Mouse (Mus musculus): ENCODE data around the gene Stag1.
"Not testable (repeated sequence)": the region's sequence is repeated elsewhere in the genome, so short reads cannot be mapped to it uniquely, and the experiment has no call there.

Gene Stag1

DNA sequence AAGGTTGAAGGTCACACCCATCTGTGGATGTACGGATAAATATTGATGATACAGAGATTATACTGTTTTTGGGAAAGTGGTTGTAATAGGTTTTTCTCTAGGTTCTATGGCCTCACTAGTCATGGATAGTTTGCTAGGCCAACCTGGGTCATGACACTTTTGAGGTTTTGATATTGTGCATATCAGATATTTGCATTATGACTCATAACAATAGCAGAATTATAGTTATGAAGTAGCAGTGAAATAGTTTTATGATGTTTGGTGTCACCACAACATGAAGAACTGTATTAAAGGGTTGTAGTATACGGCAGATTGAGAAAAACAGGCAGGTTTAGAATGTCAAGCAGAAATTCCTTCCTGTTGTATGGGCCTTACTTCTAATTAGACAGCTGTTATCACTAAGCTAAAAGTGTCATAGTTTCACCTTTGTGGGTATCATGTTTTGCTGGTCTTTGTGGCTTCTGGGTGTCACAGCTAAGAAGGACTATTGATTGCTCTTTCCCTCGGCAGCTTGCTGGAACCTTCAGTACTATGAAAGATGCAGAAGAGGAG, 92.2 kb downstream of the Stag1 start:
- no peak for DNase-seq

DNA sequence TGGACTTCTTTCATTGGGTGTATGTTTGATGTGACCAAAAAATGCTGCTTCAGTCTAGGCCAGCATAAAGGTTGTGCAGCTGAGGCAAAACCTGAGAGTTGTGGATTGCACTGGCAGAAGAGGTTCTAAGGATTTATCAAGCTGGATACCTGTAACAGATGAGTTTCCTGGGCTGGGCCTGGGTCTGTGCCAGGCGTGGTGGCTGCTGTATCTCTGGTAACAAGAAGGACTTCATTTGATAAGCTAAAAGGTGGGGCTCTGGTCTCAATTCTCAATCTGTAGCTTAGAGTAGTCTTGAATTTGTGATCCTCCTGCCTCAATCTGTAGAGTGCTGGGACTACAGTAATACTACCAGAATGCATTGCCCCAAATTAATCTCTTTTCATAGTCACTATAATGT, 94.6 kb downstream of the Stag1 start:
- no peak for DNase-seq

DNA sequence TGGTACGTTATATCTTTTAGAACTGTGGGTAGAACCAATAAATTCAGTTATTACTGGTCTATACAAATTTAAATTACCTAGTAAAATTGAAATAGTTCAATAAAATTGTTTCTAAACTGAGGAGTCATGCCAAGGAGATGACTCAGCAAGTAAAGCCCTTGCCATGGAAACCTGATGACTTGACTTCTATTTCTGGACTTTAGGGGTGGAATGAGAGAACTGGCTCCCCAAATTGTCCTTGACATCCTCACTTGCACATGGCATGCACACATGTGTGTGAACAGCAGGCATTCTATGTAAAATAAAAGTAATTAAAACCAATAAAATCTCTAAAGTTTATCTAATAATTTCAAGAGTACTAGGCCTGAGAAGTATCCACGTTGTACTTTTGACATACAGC, 98.9 kb downstream of the Stag1 start:
- no peak for DNase-seq

DNA sequence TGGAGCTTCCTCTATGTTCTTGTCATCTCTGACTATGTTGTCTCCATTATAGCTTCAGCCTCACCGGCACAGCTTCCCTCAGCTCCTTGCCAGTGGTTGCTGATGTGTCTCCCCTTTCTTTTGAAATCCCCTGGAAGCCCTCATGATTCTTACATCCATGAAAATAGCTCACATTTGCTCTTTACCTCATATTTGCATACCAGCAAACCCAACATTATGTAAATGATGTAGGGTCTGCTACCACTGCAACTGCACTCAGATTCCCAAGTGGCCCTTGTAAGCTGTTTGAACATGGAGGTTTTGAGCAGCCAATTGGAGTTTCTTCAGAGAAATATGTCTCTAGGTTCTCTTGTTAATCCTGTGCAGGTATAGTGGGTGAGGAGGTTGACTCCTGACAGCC, 110.0 kb downstream of the Stag1 start:
- DNase-seq, result no peak

DNA sequence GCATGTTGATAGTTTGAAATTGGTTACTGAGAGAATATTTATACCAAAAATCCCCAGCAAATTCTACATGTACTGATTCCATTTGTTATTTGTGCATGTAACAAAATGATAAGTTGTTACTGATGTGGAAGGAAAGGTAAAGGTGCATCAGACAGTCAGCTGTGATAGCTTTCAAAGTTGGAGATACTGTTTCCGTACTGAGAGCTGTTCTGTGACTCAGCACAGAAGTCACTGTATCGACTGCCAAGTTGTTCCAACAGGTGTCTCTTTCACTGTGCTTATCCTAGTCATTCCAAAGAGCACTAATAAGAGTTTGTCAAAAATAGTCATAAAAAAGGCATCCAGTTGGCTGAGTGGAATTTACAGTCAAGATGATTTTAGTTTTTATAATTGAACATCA, 114.1 kb downstream of the Stag1 start:
- no peak for DNase-seq

DNA sequence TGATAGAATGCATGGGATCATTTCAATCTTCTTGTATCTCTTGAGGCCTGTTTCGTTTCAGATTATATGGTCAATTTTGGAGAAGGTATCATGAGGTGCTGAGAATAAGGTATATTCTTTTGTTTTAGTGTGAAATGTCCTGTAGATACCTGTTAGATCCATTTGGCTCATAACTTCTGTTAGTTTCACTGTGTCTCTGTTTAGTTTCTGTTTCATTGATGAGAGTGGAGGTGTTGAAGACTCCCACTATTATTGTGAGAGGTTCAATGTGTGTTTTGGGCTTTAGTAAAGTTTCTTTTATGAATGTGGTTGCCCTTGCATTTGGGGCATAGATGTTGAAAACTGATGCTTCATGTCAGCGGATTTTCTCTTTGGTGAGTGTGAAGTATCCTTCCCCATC, 127.2 kb downstream of the Stag1 start:
- not testable (repeated sequence) for DNase-seq

DNA sequence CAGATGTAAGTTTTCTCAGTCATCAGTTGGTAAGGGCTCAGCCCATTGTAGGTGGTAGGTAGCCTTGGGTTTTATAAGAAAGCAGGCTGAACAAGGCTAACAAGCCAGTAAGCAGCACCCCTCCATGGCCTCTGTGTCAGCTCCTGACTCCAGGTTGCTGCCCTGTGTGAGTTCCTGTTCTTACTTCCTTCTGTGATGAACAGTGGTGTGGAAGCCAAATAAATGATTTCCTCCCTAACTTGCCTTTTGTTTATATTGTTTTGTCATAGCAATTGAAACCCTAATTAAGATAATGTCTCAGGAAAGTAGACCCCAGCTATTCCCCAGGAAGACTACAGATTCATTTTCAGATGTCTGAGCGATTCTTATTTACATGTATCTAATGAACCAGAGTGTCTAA, 134.2 kb downstream of the Stag1 start:
- DNase-seq, result no peak

DNA sequence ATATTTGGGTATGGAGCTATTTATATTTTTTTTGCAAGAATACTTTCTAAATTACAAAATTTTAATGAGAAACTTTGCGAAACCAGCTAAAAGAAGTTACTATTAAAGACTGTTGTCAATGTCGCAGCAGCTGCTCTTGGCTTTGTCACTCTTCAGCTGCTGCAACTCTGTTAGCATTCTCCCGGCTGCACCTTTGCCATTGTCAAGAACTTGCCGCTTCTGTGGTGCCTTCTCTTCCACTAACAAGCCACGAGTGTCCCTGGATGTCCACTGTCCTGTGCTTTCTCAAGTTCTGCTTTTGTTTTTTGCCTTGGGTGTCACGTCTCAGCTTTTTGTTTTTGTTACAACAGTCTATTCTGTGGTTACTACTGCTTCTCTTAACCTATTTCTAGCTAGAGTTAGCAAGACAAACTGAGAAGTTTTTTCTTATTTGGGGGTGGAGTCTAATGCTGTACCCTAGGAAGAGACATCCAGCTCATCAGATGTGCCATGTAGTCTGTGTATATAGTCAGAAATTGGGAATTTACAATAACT, 136.4 kb downstream of the Stag1 start:
- DNase-seq, result no peak

DNA sequence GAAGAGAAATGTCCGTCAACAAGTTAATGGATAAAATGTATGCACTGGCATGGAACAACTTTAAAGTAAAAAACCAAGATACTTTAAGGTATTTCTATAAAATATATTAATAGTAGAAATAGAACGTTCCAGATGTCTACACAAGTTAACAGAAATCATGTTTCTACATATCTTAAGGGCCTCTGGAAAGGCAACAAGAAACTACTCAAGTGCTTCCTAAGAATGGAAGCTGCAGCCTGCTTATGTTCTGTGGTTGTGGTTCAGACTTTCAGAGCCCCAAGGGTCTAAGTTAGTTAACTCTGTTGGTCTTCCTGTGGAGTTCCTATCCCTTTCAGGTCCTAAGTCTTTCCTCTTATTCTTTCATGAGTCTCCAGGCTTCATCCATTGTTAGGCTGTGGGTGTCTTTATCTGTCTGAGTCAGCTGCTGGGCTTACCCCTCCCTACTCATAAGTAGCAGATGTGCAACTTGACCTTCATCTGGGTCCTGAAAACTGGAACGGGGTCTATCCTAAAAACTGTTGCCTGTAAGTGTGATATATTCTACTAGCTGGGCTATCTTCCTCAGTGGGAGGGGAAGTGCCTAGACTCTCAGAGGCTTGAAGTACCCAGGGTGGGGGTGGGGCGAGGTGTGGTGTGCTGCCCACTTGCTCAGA, 138.5 kb downstream of the Stag1 start:
- DNase-seq, result no peak

DNA sequence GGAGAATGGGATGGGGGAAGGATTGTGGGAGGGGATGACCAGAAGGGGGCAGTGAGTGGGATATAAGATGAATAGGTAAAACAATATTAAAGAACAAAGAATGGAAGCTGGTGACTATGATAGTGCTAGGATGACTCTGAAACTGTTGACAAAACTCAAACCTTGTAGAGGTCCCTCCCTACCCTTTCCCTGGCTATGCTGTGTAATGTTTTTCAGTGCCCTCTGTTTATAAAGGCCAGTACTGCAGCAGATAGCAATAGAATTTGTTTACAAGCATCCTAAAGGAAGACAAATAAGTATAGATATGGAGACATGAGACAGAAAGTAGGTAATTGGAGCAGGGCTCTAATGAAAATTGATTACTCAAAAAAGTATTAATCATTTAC, 139.0 kb downstream of the Stag1 start:
- no peak for DNase-seq

DNA sequence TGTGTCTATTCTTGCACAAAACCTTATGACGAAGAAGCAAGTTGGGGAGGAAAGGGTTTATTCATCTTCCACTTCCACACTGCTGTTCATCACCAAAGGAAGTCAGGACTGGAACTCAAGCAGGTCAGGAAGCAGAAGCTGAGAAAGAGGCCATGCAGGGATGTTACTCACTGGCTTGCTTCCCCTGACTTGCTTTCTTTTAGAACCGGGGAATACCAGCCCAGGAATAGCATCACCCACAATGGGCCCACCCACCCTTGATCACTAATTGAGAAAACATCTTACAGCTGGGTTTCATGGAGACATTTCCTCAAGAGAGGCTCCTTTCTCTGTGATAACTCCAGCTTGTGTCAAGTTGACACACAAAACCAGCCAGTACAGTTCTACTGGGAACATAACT, 179.6 kb downstream of the Stag1 start:
- DNase-seq, result not testable (repeated sequence)

DNA sequence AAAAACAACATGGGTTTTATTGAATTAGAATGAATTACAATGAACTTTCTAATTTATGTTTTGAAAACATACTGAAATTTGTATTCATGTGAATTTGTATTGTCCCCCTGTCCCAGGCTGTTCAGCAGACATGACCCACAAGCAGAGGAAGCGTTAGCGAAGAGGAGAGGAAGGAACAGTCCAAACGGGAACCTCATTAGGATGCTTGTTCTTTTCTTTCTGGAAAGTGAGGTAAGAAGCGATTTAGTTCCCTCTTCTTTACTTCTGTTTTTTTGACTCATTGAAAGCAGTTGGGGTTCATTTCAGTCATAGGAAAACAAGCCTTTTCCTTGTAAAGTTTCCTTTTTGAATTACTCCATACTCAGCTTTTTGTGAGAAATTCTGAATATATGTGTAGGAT, 268.4 kb downstream of the Stag1 start:
- no peak for DNase-seq

DNA sequence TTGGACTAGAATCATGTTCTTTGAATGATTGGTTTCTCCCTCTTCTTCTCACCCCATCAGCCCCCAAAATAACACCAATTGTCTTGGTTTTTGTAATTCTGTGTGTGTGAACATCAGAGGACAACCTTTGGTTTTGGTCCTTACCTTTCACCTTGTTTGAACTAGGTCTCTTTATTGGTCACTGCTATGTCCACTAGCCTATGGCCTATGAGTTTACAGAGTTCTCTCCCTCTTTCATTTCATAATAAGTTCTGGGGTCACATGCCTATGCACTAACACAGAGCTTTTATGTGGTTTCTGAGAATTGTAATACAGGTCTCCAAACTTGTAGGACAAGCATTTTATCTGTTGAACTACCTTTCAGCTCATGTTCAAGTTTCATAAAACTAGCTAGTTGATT, 272.0 kb downstream of the Stag1 start:
- no peak for DNase-seq

DNA sequence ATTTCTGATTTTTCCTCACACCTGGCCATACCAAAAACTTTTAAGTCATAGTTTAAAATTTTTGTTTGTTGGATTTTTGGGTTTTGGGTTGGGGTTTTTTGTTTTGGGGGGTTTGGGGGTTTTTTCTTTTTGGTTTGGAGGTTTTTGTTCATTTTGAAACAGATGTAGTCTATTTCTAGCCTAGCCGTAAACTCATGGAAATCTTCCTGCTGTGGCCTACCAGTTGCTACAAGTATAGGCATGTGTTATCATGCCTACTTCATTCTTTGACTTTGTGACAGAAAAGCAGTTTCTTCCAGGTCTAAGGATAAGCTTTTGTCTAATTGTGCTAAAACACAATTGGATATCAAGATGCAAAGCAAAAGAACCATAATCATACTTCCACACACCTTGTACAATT, 298.5 kb downstream of the Stag1 start:
- no peak for DNase-seq

DNA sequence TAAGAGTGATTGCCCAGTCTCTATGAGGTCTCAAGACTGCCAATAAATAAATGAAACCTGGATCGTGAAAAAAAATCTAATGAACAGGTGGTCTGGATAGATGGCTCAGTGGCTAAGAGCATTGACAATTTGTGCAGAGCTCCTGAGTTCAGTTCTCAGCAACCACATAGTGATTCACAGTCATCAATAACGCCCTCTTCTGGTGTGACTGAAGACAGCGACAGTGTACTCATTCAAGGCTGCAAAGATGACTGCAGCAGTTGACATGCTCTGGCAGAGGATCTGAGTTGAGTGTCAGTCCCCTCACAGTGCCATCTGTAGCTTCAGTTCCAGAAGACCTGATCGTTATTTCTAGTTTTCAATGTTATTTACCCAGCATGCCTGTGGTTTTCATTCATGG, 300.4 kb downstream of the Stag1 start:
- DNase-seq, result no peak

DNA sequence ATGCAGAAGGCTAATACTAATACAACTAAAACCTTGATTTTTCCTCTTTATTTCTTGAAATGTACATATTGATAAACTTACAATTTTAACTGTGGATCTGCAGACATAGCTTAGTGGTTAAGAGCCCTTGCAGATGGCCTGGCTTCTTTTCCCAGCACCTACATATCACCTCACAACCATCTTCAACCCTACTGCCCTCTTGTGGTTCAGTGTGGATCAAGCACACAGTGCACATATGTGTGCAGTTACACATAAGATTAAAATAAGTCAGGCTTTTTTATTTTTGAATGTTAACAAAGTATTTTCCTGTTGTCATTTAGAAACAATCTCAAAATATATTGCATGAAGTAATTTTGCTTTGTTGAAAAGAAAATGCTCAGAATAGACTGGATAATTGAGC, 312.8 kb downstream of the Stag1 start:
- no peak for DNase-seq

DNA sequence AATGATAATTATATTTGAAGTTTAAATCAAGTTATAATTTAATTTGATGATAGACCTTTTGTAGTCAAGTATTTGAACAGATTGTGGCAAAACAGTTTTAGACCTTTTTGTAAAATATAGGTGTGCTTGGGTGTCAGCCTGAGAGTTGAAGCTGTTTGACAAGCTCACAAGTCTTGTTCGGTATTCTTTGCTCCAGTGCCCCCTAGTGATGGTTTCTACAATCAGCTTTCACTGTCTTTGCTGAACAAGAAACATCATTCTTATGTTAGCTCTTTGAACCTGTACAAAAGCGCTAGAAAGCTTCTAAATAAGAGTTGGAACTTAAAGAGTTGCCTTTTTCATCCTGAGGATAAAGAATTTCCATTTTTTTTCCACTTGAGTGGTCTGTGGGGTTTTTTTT, 319.5 kb downstream of the Stag1 start:
- peak in 1 of 2 experiments; percentile 18 for DNase-seq

DNA sequence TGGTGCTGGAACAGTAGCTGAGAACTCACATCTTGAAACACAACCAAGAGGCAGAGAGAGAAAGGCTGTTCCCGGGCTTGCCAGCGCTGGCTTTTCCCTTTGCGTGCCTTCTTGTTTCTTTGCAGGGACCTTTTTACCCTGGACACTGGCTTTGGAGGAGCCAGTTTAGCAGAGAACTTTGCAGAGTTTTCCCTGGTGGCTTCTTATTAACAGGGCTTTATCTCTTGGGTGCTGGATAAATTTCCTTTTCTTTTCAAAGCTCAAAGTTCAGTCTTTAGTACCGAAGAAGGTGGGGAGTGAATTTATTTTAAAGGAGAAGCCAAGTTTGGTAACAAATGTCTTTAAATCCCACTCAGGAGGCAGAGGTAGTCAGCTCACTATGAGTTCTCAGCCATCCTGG, 329.0 kb downstream of the Stag1 start:
- DNase-seq, result no peak

DNA sequence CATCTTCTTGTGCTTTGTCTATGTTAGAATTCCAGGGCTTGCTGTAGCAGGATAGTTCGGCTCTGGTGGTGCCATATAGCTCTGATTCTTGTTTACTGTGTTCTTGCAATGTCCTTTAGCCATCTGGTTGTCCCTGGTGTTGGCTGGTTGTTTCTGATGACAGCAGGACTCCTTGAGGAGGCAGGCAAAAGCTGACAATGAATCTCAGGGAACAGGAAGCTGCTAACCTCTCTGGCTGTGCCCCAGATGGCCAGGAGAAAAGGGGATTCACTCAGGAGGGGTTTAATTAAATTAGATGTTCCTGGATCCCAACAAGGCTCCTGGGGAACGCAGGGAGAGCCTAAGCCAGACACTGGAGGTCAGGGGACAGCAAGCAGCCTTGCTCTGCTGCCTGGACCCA, 344.4 kb downstream of the Stag1 start:
- DNase-seq, result no peak

DNA sequence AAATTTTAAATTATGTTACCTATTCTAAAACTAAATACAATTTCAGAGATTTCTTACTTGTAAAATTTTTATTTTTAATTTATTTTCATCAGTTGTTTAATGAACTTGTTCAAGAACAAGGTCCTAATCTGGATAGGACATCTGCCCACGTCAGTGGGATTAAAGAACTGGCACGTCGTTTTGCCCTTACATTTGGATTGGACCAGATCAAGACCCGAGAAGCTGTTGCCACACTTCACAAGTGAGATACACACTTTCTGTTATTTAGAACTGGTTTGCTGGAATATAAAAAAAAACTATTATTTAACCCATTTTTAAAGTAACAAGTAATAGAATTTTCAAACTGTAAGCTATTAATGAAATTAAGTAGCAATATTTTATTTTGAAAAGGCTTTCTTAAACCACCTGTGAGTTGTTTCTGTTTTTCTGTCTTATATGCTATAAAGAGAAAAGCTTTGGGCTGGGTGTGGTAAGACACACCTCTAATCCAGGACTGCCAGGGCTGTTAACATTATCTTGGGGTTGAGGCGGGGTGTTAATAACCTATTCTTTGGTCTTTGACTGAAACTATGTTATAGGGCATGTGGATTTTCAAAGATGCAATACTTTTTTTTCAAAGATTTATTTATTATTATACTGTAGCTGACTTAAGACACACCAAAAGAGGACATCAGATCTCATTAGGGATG, 347.2 kb downstream of the Stag1 start:
- no peak for DNase-seq

DNA sequence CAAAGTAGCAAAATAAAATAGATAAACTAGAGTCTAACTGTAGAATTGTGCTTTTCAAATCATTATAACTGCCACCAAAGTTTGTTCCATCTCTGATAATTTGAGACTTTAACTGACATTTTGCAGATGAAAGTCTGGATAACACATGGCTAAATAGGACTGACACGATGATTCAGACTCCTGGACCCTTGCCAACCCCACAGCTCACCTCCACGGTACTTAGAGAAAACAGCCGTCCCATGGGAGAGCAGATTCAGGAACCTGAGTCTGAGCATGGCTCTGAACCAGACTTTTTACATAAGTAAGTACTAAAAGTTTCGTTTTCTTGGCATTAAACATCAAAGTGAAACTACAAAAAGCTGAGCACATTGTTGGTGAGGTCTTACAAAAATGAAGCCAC, 353.9 kb downstream of the Stag1 start:
- DNase-seq, result no peak

DNA sequence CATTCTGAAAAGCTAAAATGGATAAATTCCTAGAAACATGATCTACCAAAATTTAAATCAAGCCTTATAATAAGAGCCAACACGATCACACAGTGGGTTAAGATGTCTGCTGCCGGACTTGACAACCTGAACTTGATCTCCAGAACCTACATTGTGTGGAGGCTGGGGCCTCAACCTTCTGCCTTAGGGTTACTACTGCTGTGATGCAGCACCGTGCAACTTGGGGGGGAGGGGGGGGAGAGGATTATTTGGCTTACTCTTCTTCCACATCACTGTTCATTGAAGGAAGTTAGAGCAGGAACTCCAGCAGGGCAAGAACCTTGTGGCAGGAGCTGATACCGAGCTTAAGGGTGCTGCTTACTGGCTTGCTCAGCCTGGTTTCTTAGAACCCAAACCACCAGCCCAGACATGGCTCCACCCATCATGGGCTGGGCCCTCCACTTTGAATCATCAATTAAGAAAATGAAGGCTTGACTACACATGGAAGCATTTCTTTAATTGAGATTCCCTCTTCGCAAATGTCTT, 365.4 kb downstream of the Stag1 start:
- no peak for DNase-seq

DNA sequence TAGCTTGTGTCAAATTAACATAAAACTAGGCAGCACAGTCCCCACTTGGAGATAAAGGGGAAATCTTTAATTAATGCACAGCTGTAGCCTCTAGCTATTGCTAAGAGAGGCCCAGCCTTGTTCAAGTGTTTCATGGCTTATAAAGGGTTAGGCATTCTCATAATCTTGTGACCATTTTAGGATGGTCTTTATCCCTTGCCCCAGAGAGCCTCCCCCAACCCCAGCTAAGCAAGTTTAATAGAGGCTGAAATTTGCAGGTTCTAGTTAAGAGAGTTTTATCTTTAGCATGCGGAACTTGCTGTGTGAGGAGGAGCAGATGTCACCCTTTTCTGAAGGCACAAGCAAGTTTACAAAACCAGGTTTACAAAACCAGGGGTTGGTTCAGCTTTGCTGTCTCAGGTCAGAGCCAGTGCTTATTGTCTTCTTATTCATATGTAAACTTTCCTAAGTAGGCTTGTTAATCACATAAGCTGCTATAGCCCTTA, 365.9 kb downstream of the Stag1 start:
- DNase-seq, result no peak

DNA sequence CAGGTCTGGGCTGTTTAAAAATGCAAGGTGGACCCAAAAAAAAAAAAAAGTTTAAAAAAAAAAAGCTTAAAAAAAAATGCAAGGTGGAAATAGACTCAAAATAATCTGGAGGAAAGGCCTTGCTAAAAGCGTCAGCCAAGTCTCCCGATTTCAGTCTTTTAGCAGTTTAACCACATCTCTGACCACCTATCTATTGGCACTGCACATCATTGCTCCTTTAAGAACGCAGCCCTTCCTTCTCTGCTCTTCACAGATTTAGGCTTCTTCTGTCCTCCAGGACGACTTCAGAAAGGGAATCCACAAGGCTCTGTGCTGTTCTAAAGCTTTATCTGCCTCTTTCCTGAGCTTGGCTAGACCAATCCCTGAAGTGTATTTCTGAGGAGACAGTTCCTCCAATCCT, 366.5 kb downstream of the Stag1 start:
- DNase-seq, result no peak

All from thymus, adult 18-20 months (tissue).